Mouse (Mus musculus): Measurements from ENCODE around the gene Mup9. TPM values are rescaled to one million over a fixed set of nuclear protein-coding genes. Genes with fewer than 3 reads are reported as not detected.
"Not testable (repeated sequence)": the region's sequence is repeated elsewhere in the genome, so short reads cannot be mapped to it uniquely, and the experiment has no call there.

The Mup9 gene
- polyA plus RNA-seq (2015; fragmentation: Nextera tagmentation; extraction: Ambion mirVana), result not detected in 2 replicates

DNA sequence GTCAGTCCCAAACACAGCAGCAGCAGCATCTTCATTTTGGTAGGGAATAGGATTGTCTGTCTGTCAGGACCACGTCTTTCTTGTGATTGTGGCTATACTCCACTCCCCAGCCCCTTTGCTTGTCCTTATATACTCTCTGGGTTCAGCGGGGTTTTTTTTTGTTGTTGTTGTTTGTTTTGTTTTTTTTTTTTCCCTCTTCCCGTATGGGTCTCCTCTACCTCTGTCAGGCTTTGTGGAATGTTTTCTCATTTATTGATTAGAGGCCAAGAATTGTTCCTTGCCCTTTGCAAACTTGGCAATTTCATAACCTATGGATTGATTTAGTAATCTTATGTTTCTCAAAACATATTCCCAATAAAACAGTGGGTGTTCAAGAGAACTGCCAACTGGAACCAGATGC, at the start of gene Mup9:
Mup9 (minus strand) TSS at position 101 of the 400 bp plus-strand sequence.
- ATAC-seq (ENCODE audit: low FRiP score, low TSS enrichment); H3K36me3 ChIP-seq (ENCODE audit: insufficient read depth, low read length); H3K4me2 ChIP-seq (replicated peaks; ENCODE audit: low read depth, low read length); H3K9me3 ChIP-seq (ENCODE audit: low read length); H3K4me3 ChIP-seq (ENCODE audit: low read length); H3K27me3 ChIP-seq (ENCODE audit: insufficient read depth, low read length); H3K27ac ChIP-seq (ENCODE audit: low read length); H3K9ac ChIP-seq (replicated peaks; ENCODE audit: low read length); H3K4me1 ChIP-seq (ENCODE audit: insufficient read depth, low read length): not testable (repeated sequence)
- WGBS, result 78% methylated on average over 3 of the region's 3 CpGs

Other genes starting within 250 kb of the Mup9 start
- gene Mup8, start 199.4 kb downstream of the Mup9 start, polyA plus RNA-seq (2015; fragmentation: Nextera tagmentation; extraction: Ambion mirVana), result not detected in 2 replicates
- gene Mup1, start 80.0 kb upstream of the Mup9 start, polyA plus RNA-seq (2015; fragmentation: Nextera tagmentation; extraction: Ambion mirVana), result not detected in 2 replicates
- not detected in 2 replicates for gene Mup10, start 160.2 kb upstream of the Mup9 start, polyA plus RNA-seq (2015; fragmentation: Nextera tagmentation; extraction: Ambion mirVana)
- gene Mup11, start 240.5 kb upstream of the Mup9 start, polyA plus RNA-seq (2015; fragmentation: Nextera tagmentation; extraction: Ambion mirVana), result not detected in 2 replicates